Mouse (Mus musculus) embryonic fibroblast, embryonic 13.5 days (primary cell): ENCODE results near the gene Wdr31.

ENCODE experiments used
- CTCF ChIP-seq: IDR thresholded peaks from 2 replicates; pipeline ENCODE4 v1.5.1; 2011; ENCODE audit warnings: mild to moderate bottlenecking, control low read depth, low read length, moderate library complexity, borderline replicate concordance; ENCODE audit not compliant: insufficient read depth
- POLR2A ChIP-seq: IDR thresholded peaks from 2 replicates; pipeline ENCODE4 v1.6.1; 2011; ENCODE audit warnings: low read depth, mild to moderate bottlenecking, control low read depth, low read length, moderate library complexity

GRCm38 (mm10) chr4:62518416-62519121 is 47.9 kb upstream of the Wdr31 start:
- TF ChIP-seq CTCF (no peak), POLR2A (no peak)
